Mouse (Mus musculus) cerebellum, adult 11-12 months (tissue): ENCODE results near the gene Mrpl53.
"Not testable (repeated sequence)": the region's sequence is repeated elsewhere in the genome, so short reads cannot be mapped to it uniquely, and the experiment has no call there.

ENCODE experiments used
- DNase-seq: peaks from one replicate; pipeline ENCODE4 v3.0.0; 2022

Gene Mrpl53

DNA sequence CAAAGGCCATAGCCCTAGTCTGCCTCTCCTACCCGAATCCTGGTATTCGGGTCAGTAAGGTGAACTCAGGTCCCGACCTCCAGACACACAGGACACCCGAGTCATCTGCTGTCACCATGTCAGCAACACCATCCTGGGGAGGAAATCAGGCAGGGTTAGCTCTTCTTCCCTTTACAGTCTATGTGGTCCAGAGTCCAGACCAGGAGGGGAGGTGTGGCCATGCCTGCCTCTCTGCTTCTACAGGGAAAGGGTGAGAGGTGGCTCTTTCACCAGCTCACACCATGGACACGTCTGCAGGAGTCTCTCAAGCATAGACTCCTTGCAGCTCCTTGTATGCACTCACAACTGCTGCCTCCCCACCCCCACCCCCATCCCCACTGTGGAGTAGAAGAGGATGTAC is 44.6 kb downstream of the Mrpl53 start:
- no peak for DNase-seq

DNA sequence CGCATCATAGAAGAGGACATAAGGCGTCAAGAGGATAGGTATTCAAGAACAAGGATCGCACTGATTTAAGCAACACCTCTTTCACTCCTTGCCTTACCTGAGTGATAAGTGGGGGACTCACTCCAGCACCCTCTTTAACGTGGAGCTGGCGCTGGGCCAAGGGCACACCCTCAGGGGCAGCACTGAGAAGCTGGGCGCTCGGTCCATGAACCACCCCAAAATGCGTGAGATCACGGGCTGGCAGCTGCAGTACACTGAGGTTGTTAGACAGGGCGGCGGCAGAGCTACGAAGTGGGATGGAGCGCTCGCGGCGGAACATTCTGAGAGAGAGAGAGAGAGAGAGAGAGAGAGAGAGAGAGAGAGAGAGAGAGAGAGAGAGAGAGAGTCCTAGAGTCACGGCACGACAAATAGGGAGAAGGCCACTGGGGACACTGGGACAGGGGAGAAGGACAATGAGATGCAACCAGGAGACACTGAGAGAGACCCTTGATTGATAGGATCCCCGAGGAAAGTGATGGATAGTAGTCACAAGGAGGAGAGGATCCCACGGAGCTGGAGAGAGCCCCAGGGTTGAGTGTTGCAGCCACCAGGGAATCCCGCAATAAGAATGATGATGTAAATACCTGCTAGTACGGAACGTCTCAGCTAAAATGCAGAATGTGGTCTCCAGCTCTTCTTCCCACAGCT is 46.9 kb downstream of the Mrpl53 start:
- peak; percentile 47 for DNase-seq

DNA sequence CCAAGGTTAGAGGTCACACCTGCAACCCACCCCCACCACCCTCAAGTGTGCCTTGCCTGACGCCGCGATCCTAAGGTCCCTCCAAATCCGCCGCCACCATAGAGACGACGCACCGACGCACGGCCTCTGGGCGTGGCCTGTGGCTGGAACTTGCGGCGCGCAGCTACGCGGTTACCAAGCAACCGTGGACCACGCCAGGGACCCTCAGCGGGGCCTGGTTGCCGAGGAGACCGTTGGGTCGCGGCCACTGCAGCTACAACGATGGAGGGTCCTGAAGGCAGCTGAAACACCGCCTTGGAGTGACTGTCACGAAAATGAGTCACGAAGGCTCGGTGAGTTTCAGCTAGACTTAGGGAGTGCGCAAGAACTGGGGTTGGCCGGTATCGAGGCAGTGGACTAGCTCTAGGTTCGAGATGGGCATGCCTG is 47.4 kb downstream of the Mrpl53 start, which contains the start of the genes Wdr54 and 1700003E16Rik:
Gene Wdr54 (minus strand): TSS at position 139 of the 426 bp plus-strand sequence.
Gene 1700003E16Rik (plus strand): TSS at position 146 of the 426 bp plus-strand sequence.
- DNase-seq, result peak; percentile 76

DNA sequence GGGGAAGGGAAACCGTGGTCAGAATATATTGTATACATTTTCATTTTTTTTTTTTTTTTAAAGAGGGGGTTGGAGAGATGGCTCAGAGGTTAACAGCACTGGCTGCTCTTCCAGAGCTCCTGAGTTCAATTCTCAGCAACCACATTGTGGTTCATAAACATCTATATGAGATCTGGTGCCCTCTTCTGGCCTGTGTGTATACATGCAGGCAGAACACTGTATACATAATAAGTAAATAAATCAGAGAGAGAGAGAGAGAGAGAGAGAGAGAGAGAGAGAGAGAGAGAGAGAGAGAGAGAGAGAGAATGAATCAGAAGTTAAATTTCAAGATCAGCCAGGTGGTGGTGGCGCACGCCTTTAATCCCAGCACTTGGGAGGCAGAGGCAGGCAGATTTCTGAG is 50.6 kb downstream of the Mrpl53 start:
- DNase-seq, result not testable (repeated sequence)
